Mouse (Mus musculus) adrenal gland, adult 8-10 months (tissue): Measurements from ENCODE around the gene Gmppa. TPM values are rescaled to one million over a fixed set of nuclear protein-coding genes. Genes with fewer than 3 reads are reported as not detected.

Source experiments
- DNase-seq: peaks from one replicate; pipeline ENCODE4 v3.0.0; 2022
- total RNA-seq, 4 experiments: library from RNA; stranded (reverse); gene quantifications; 2 replicates each; pipeline ENCODE4 v1.2.4; 2022

Gmppa gene
- total RNA-seq, 4 experiments from 2014 or later: 56.5 to 103 (median 92.0) TPM

GRCm38 (mm10) chr1:75423780-75424390 lies 11.8 kb upstream of the Gmppa start:
- DNase-seq: no peak

- DNase-seq: no peak
These were observed 9.8 kb upstream of the Gmppa start for GRCm38 (mm10) chr1:75425796-75426471.

- DNase-seq: no peak
These were observed 3.1 kb downstream of the Gmppa start for GRCm38 (mm10) chr1:75438782-75439181.

GRCm38 (mm10) chr1:75440661-75441060 lies 4.9 kb downstream of the Gmppa start:
- no peak for DNase-seq

DNA sequence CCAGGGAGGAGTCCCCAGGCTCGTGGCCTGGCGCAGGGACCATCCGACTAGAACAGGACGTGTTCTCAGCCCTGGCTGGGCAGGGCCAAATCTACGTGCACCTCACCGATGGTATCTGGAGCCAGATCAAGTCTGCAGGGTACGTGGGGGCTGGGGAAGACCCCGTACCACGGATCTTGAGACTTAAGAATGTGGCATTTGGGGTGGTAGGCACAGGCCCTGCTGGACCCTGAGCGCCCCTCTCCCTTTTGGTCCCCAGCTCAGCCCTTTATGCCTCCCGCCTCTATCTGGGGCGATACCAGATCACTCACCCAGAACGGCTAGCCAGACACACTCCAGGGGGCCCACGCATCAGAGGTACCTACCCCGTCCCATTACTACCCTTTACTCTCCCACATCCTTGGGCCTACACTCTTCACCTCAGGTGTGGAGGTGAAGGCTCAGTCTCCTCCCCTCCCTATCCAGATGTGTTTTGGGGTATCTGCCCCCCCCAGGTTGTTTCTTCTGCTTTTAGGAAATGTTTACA lies 5.8 kb downstream of the Gmppa start:
- no peak for DNase-seq

GRCm38 (mm10) chr1:75442171-75442570 lies 6.4 kb downstream of the Gmppa start:
- DNase-seq: no peak

DNA sequence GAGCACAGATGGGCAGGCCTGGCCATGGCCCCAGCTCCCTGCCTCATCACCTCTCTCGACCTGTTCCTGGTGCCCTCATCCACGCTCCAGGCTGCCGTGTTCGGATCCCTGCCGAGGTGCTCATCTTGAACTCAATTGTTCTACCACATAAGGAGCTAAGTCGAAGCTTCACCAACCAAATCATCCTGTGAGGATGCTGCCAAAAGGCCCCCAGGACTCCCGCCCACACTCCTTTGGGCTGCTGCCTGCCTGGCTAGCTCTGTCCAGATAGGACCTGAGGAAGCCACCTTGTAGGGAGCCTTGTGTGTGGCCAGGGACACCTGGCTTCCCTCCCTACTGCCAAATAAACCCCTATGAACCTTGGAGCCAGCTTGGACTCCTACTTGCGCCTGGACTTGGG lies 7.1 kb downstream of the Gmppa start:
- no peak for DNase-seq

DNA sequence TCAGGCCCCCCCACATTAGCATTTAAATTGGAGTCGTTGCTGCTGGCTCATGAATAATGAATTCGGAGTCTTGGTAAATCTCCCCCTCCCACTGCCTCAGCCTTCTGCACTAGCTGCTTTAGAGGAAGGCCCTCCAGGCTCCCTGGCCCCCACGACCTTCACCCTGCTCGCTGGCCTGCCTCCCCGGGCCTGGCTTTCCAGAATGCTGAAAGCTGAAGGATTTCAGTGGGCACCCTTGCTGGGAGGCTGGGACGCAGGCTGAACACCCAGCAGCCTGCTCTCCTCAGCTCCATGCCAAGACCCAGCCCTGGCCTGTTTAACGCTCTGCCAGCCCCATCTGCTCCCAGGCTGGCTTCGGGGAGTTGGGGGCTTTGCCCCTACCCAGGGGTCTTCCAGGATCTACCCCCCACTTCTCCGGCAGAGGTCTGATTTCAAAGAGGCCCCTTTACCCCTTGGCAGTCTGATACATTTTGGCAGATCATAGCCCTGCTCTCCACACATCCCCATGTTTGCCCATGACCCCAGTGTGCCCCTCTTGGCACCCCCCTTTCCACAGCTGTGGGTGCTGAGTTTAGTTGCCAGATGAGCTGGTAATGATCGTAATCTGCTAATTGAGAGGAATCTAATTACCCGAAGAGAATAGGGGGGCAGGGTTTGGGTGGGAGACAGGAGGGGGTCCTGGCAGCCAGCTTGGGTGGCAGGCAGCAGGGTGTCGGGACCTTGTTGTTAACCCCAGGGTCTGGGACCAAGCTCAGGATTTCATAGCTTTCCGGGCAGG lies 7.7 kb downstream of the Gmppa start:
- no peak for DNase-seq

- DNase-seq: no peak
These were observed 8.5 kb downstream of the Gmppa start for GRCm38 (mm10) chr1:75444208-75444607.

DNA sequence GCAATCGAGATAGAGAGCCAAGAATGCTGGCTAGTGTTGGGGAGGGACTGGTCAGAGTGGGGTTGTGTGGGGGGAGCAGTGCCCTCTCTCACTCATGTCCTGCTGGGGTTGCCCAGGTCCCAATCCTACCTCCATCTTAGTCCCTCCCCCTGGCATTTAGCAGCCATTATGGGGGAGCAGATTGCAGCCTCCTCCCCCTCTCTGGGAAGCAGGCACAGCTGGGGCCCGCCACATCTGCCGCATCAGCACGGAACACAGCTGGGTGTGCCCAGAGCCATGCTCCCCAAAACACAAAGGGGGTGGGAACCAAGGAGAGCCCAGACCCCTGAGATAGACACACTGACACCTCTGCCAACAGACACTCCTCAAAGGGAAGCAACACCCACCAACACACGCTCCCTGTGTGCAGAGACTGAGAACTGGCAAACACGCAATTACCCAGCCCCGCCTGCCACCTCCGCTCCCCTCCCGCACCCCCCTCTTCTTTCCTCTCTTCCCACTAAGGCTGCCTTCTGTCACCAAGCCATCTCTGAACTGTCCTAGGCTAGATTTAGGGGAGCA lies 9.5 kb downstream of the Gmppa start:
- no peak for DNase-seq

DNA sequence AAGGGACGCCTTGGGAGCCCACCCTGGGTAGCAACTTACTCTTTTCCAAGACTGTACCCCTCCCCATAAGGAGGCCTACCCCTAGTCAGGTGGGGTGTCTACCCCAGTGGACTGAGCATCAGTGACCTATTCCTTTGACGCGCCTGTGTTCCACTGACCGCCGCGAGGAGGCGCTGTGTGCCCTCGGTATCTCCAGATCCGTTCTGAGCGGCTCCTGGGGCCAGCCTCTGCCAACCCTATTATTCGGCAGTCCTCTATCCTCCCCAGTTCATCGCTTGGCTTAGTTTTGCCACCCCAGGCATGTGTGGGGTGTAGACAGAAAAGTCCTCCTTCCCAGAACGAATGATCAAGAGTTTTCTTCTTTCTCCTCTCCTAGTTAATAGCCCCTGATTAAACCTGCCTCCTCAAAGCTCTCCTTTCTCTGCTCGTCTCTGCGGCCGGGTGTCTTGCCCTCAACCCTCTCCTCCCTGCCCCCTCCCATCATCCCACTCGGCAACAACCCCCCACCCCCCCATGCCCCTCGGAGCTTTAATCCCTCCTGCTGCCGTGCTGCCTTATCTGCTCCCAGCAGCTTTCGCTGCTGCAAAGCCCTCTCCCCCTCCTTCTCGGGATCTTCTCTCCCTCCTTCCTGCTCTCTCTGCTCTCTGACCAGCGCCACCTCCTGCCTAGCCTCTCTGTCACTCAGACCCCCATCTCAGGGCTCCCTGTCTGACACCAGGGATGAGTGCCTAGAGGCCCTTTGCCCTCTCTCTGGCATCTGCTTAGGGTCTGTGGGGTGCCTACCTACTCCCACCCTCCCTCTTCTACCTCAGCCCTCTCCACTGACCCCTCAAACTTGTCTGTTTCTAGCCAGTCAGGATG lies 10.3 kb downstream of the Gmppa start:
- peak; percentile 41 for DNase-seq

DNA sequence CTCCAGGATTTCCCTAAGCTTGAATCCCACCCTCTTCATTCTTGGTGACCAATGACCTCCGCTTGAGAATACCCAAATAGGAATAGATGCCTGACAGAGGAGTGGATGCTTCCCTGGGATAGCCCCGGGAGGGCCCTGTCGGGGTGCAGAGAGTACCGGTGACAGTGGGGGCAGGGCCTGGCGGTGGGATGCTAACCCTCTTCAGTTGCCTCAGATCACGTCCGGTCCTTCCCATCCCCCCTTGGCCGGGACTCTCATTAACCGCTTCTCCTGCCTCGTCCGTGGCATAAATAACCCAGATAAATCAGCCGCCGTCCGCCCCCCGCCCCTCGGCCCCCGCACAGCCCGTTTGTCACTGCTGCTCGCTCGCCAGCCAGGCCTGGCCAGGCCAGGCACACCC lies 10.9 kb downstream of the Gmppa start:
- no peak for DNase-seq

GRCm38 (mm10) chr1:75447265-75448051 lies 11.7 kb downstream of the Gmppa start:
- DNase-seq: no peak

DNA sequence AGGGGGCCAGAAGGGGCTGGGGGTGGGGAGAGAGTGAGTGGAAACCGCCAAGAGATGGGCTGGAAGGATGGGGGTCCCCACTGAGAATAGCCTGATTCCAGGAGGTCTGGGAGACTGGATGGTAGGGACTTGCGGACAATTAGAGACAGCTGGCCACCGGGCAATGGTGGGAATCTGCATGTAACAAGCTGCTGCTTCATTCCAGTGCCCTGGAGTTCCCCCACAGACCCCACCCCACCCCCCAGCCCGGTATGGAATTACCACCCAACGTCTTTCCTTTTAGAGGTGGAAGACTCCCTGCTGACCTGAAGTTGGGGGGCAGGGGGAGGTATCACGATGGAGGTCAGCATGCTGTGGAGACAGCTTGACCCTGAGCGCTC lies 12.3 kb downstream of the Gmppa start:
- no peak for DNase-seq

DNA sequence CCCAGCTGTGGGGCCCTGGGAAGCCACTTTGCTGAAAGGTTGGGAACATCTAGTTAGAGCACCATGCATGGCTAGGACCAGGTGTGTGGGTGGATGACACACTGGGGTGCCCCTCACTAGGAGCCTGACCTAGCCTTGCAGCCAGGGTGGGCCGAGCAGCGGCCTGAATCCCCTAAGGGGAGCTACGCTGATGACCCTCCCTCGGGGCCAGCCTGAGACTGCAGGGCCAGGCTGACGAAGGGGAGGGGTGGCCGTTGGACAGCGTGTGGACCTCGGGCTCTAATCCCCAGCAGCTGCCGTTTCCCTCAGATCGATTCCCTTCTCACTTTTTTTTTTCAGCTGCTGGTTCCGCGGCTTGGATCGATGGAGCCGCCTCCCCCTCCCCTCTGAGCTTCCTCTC lies 13.2 kb downstream of the Gmppa start:
- no peak for DNase-seq

DNA sequence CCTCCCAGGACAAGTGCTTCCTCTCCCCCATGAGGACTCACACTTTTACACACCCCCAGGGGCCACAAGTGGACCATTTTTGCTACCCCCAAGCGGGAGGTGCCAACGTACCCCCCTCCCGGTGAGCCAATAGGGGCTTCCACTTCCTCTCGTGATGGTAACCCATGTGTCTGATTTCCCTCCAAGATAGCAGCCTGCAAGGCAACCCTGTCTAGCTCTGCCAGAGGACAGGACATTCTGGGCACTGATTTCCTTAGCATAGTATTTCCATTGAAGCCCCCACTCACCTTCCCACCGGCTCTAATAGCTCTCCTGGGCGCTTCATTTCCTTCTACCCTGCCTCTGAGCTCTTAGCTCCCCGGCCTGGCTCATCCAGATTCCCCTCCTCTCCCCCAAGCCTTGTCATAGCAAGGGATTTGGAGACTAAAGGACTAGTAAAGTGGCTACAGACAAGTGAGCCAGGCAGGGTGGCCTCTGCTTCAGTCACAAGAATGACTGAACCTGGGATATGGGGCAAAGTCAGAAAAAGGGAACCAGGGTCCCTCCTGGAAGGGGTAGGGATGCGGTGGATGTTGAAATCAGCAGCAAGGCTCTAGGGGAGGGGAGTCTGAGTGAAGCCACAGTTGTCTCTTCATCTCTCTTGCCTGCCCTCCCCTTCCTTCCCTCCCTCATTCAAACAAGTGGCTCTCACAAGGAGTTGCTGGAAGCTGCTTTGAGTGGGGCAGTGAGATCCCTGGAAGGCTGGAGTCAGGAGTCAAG lies 13.8 kb downstream of the Gmppa start:
- DNase-seq: no peak

GRCm38 (mm10) chr1:75450314-75451005 lies 14.7 kb downstream of the Gmppa start, which contains the start of gene Asic4:
Asic4 (plus strand) TSS chr1:75450436.
- DNase-seq: no peak

- no peak for DNase-seq
These were observed 16.2 kb downstream of the Gmppa start for GRCm38 (mm10) chr1:75451900-75452299.

- no peak for DNase-seq
These were observed 19.7 kb downstream of the Gmppa start for GRCm38 (mm10) chr1:75455433-75455832.

DNA sequence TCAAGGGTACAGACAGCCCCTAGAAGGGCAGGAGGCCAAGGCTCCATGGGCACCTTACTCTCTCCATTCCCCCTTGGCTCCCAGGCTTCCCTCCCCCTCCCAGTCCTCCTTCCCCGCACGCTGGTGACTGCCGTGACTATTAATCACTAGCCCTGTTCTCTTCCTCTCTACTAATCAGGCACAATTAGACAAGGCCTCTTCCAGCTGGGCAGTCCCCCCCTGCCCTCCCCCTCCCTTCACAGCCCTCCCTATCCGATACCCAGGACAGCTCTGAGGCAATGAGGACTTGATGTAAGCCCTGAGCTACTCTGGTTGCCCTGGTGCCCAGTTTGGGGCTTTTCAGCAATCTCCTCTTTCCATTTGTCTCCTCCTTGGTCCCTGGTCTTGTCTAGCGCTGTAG lies 20.2 kb downstream of the Gmppa start:
- DNase-seq: no peak
